Mouse (Mus musculus): ENCODE measurements around the gene Gm28308. TPM values are rescaled to one million over a fixed set of nuclear protein-coding genes. Genes with fewer than 3 reads are reported as not detected.

The Gm28308 gene
- not detected in 2 replicates for polyA plus RNA-seq (2012; rRNA removed)

DNA sequence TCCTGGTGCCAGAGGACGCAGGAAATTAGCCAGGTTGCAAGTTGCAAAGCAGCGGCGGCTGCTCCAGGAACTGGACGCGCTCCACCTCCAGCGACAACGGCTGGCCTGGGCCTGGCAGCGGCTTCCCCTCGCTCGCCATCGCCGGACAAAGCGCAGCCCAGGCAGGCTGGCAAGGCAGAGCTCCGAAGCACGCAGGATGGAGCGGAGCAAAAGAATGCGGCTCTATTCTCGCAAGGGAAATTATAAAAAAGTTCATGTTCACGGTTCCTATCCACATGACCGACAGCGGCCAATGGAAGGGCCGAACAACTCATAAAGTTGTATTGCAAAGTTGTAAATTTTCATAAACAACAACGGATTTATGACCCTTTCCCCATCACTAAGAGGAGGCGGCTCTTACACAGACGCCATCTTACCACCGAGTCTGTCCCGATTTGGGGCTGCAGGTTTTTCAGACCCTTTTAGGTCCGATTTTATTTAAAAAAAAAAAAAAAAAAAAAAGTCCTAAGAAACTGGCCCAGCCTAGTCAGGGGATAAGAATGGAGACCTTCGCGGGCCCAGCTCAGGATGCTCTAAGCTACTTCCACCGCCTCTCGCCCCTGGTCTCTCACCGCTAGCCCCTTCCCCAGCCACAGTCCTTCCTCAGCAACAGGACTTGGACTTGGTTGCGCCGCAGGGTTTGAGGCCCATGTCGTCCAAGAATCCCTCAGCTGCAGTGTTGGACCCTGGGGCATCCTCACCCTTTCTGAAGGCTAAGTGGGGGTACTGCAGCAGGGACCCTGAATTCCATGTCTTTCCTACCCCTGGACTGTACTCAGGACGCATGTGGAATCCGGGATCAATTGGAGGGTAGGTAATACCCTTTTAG, at the start of gene Gm28308, which contains the start of gene Hoxa3:
TSS of gene Gm28308 (minus strand) at position 221 of the 868 bp plus-strand sequence.
TSS of gene Hoxa3 (minus strand) at position 218 of the 868 bp plus-strand sequence.
- no peak for TF ChIP-seq POLR2A (IDR thresholded peaks at IDR 0.05; ENCODE audit: borderline replicate concordance, extremely low read depth, insufficient read depth, insufficient read length, poor library complexity, severe bottlenecking)
- TF ChIP-seq CTCF (IDR thresholded peaks at IDR 0.05; ENCODE audit: borderline replicate concordance, extremely low read depth, insufficient read depth, insufficient read length): no peak
- no peak for DNase-seq (ENCODE audit: low read depth)

DNA sequence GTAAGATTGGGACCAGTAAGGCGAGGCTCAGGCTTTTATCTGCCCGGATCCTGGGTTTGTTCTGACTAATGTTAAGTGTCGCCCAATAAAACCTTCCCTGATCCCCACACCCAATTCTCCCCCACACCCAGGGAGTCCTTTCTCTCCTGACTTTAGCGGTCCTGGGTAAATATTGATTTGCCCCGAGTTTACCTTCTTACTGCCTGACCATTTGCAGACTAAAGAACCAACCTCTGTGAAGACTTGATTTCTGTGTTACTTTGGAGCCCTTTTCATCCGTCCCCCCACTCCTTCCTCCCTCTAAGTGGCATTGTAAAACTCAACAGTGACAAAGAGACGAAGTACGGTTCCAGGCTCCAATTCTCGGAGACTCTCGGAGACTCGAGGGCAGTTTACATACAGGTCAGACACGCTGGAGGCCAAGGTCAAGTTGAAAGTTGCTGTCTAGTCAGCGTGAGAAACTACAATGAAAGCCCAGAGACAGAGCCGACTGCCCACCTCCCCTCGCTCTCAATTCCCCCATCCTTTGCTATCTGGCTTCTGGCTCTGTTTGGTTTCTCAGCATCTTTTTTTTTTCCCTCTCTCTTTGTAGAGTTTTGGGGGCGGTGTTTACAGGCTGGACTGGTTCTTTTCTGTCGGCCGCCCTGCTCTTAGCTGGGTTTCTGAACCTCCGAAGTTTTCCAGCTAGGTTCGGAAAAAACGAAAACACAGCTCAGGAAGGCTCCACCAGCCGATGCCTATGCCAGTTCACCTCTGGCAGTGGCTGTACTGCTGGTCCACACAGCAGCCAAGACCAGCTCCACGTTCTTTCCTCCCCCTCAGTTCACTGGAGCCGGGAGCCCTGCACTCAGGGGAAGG, 49.6 kb upstream of the Gm28308 start:
- DNase-seq (ENCODE audit: low read depth): no peak
- TF ChIP-seq CTCF (IDR thresholded peaks at IDR 0.05; ENCODE audit: borderline replicate concordance, extremely low read depth, insufficient read depth, insufficient read length) (no peak), POLR2A (IDR thresholded peaks at IDR 0.05; ENCODE audit: borderline replicate concordance, extremely low read depth, insufficient read depth, insufficient read length, poor library complexity, severe bottlenecking) (no peak)

DNA sequence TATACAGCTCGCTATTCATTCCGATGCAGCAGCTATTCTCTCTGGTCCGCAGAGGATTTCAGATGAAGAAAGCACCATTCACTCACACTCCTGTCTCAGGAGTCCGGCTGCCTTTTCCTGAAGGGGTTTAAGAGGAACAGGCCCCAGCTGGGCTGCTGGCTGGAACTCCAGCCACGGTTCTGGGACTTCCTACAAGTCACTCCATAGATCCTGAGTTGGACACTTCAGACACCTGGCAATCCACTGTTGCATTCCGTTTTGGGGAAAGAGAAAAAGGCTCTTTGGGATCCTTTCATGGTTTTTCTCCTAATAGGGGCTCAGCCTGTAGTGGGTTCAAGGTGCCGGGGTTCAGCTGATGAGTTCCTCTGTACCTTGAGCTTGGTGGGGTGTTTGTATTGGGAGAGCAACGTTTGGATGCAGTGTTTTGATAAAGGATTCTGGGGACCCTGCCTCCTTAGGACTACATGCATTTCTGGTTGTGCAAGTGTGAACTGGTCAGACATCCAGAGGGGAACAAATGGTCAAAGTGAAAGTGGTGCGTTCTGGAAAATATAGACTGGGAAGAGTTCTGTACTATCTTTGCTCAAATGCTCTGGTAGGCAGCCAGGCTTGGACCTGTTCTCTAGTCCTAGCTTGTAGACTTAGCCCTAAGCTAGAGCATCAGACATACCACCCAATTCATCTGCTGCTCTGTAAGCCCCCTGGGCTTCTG, 48.8 kb upstream of the Gm28308 start:
- TF ChIP-seq CTCF (IDR thresholded peaks at IDR 0.05; ENCODE audit: borderline replicate concordance, extremely low read depth, insufficient read depth, insufficient read length) (no peak), POLR2A (IDR thresholded peaks at IDR 0.05; ENCODE audit: borderline replicate concordance, extremely low read depth, insufficient read depth, insufficient read length, poor library complexity, severe bottlenecking) (no peak)
- DNase-seq (ENCODE audit: low read depth): peak; percentile 15

DNA sequence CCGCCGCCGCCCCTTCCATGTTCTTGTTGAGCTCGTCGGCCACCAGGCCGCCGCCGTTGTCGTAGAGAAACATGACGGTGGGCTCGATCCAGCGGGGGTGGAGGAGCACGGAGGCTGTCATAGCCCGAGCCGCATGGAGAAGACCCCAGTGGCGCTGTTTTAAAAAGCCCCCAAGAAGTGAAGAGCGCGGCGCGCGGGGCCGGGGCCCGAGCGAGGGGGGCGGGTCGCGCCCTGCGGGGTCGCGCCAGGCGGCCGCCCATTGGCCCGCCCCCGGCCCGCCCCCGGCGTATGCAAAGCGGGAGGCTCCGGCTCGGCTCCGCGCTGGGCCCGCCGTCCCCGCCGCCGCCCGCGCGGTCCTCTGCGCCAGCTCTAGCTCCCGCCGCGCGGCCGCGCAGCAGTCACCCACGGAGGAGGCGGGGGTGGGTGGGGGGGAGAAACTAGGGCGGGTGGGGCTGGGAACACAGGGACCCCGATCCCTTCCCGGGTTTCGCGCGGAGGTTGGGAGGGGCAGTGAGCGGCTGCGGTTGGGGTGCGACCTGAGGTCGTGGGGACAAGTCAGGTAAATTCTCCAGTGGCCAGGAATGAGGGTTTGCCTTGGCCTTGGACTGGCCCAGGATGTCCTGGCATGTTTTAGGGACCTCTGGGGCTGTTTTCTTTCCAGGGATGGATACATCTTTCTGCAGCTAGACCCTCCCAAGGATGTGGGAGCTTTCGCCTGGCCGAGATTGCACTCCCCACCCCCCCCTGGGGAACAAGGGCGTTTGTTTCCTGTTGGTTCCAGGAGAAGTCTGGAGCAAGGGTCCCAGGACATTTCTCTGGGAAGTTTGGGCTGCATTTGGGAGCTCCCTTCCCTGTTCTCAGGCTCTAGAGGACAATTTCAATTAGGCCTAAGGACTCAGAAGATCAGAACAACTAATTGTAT, 47.8 kb upstream of the Gm28308 start, which contains the start of gene Hoxa13:
TSS of gene Hoxa13 (minus strand) at position 227 of the 922 bp plus-strand sequence.
- no peak for TF ChIP-seq CTCF (IDR thresholded peaks at IDR 0.05; ENCODE audit: borderline replicate concordance, extremely low read depth, insufficient read depth, insufficient read length)
- no peak for TF ChIP-seq POLR2A (IDR thresholded peaks at IDR 0.05; ENCODE audit: borderline replicate concordance, extremely low read depth, insufficient read depth, insufficient read length, poor library complexity, severe bottlenecking)
- peak; percentile 25 for DNase-seq (ENCODE audit: low read depth)

DNA sequence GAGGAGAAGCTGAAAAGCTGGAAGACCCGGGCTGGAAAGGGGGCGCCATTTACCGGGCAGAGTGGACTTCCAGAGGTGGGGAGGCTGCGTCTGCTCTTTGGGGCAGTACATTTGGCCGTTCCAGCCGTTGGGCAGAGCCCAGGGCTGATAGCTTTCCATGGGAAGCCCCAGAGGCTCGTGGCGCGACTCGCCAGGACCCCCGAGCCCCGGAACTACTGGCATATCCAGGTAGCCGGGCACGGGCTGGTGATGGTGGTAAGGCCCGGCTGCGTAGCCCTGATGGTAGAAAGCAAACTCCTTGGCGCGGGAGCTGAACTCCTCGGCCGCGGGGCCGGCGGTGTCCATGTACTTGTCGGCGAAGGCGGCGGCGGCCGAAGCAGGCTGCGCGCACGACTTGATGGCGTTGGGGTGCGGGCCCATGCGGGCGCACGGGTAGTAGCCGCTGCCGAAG, 46.7 kb upstream of the Gm28308 start:
- no peak for DNase-seq (ENCODE audit: low read depth)

DNA sequence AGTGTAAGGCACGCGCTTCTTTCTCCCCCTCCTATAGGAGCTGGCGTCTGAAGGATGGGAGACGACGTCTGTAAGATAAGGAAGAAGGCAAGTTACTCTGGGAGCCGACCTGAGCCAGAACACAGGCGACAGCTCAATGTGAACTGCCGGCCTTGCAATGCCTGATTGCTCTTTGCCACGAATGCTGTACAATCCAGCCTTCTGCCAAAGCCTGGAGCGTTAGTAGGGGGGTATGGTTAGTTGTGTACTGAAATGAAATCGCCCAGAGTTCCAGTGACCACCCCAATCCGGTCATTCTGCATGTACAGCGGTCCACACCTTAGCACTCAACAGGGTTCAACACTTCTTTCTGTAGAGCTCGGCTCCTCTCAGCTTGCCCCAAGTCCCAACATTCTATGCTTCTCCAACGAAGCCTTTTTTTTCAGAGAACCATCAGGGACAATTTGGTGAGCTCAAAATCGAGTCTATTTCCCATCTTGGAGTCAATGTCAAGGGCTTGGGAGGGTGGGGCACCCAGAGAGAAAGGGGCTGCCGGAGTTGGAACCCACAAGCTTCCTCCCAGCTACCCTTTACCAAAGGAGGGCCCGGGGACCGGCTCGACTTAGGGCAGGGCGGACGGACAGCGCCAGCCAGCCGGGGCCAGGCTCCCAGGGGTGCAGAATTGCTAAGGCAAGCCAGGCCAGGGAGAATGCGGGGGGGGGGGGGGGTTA, 46.1 kb upstream of the Gm28308 start:
- peak; percentile 39 for DNase-seq (ENCODE audit: low read depth)
- TF ChIP-seq CTCF (IDR thresholded peaks at IDR 0.05; ENCODE audit: borderline replicate concordance, extremely low read depth, insufficient read depth, insufficient read length): no peak
- TF ChIP-seq POLR2A (IDR thresholded peaks at IDR 0.05; ENCODE audit: borderline replicate concordance, extremely low read depth, insufficient read depth, insufficient read length, poor library complexity, severe bottlenecking): no peak

More for the DNA sequence above, 46.7 kb upstream of the Gm28308 start:
- TF ChIP-seq CTCF (IDR thresholded peaks at IDR 0.05; ENCODE audit: borderline replicate concordance, extremely low read depth, insufficient read depth, insufficient read length) (no peak), POLR2A (IDR thresholded peaks at IDR 0.05; ENCODE audit: borderline replicate concordance, extremely low read depth, insufficient read depth, insufficient read length, poor library complexity, severe bottlenecking) (no peak)

DNA sequence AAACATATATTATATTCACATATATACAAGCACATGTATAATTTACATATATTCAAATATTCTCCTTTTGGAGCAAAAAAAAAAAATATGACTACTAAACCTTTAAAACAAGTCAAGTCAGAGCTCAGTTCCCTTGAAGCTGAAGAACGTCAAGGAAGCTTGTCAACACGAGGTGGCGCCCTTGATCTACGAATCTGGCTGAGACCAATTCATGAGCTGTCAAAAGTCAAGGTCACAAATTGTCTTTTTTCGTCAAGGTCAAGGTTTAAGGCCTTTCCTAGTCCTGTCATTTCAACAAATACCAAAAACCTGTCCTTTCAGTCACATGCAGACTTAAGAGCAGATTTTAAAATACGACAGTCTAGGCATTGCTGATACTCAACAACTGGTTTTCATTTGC, 43.8 kb upstream of the Gm28308 start:
- DNase-seq (ENCODE audit: low read depth): peak; percentile 91

DNA sequence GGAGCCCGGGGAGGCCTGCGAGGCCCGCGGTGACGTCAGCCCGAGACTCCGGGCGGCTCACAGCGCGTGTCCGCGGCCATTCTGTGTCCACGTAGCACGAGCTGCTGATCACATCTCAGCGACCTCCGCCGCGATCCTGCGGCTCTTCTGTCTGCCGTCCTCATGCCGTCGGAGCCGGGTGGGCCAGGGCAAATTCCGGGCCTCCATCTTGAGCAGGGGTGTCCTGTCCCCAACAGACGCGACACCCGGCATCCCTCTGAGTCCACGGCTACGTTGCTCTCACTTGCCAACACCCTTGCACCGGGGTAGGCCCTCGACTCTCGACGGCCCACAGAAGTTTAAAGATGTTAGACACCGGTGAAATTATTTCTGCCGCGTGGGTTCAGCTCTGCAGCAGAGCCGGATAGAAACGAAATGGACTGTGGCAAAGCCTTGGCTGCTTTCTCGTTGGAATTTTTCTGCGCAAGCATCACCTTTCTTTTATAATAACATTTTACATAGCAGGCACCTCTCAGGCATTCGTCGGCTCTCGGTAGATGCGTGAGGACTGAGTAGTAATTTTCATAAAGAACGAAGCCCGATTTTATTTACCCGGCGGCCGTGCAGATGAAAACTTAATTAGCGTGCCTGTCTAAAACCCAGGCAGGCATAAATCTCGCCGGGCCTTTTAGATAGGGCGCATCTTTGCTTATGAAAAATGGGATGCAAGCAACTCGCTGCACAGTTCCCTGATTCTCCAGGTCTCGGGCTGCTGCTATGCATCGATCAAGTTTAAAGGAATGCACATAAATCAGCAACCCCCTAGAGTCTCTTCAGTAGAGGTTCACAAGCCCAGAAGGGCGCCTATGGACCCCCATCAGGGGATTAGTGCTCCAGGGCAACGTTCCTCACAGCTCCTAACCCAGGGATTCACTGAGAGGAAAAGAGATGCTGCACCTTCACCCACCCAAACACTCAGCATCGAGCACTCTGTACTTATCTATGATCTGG, 40.7 kb upstream of the Gm28308 start:
- TF ChIP-seq POLR2A (IDR thresholded peaks at IDR 0.05; ENCODE audit: borderline replicate concordance, extremely low read depth, insufficient read depth, insufficient read length, poor library complexity, severe bottlenecking): no peak
- no peak for TF ChIP-seq CTCF (IDR thresholded peaks at IDR 0.05; ENCODE audit: borderline replicate concordance, extremely low read depth, insufficient read depth, insufficient read length)
- DNase-seq (ENCODE audit: low read depth): peak; percentile 63

More for the DNA sequence above, 43.8 kb upstream of the Gm28308 start:
- peak; percentile 85 for TF ChIP-seq CTCF (IDR thresholded peaks at IDR 0.05; ENCODE audit: borderline replicate concordance, extremely low read depth, insufficient read depth, insufficient read length)
- TF ChIP-seq POLR2A (IDR thresholded peaks at IDR 0.05; ENCODE audit: borderline replicate concordance, extremely low read depth, insufficient read depth, insufficient read length, poor library complexity, severe bottlenecking): no peak
